In genomic region chr7:83162868-83163267, GRCm38 (mm10) we compare ENCODE assay signal across 18 mouse cellular contexts.
A peak's percentile ranks its signal among the peaks of the same experiment; 100 is the strongest.
DNase-seq lines count a peak whose midpoint lies in the region; ATAC-seq lines count a peak whose summit lies in the region.
"Had no signal": no experiment of that assay in that cellular context is flagged by ENCODE, and none has a peak within 500 bp of the region (broad histone marks: within the 10 kb centered on the region; RNA-seq: fewer than 3 reads in every experiment).

No protein-coding gene starts in this region.

- no peaks in the 10 kb centered on the region for H3K36me3 ChIP-seq in heart, embryonic 12.5 days
- H3K36me3 ChIP-seq in hindbrain, embryonic 11.5 days (ENCODE audit: control insufficient read depth, insufficient read depth, low read length), result no peaks in the 10 kb centered on the region
- H3K36me3 ChIP-seq: embryonic facial prominence, embryonic 10.5 days; embryonic facial prominence, embryonic 12.5 days; forebrain, embryonic 15.5 days had no signal

- peaks cover 14% of the 10 kb centered on the region for H3K4me1 ChIP-seq in heart, embryonic 12.5 days (replicated peaks)
- no peaks in the 10 kb centered on the region for H3K4me1 ChIP-seq in hindbrain, embryonic 11.5 days (replicated peaks; ENCODE audit: control insufficient read depth, insufficient read depth, low read length)
- H3K4me1 ChIP-seq: embryonic facial prominence, embryonic 10.5 days; embryonic facial prominence, embryonic 12.5 days; forebrain, embryonic 13.5 days; forebrain, embryonic 15.5 days had no signal

- H3K4me3 ChIP-seq in heart, embryonic 12.5 days, result no peak overlapping the region
- no peak overlapping the region for H3K4me3 ChIP-seq in hindbrain, embryonic 11.5 days (ENCODE audit: low read depth, low read length)
- H3K4me3 ChIP-seq: embryonic facial prominence, embryonic 10.5 days; embryonic facial prominence, embryonic 12.5 days; forebrain, embryonic 13.5 days; forebrain, embryonic 15.5 days had no signal

- no peak overlapping the region for H3K4me2 ChIP-seq in heart, embryonic 12.5 days
- no peak overlapping the region for H3K4me2 ChIP-seq in hindbrain, embryonic 11.5 days (replicated peaks; ENCODE audit: low read depth, low read length)
- H3K4me2 ChIP-seq: embryonic facial prominence, embryonic 12.5 days; forebrain, embryonic 13.5 days; forebrain, embryonic 15.5 days had no signal

- ATAC-seq in heart, embryonic 12.5 days (ENCODE audit: insufficient number of reproducible peaks, low FRiP score), result no peak
- ATAC-seq in hindbrain, embryonic 11.5 days (ENCODE audit: low FRiP score), result no peak
- ATAC-seq: forebrain, embryonic 13.5 days; forebrain, embryonic 15.5 days had no signal

- H3K27ac ChIP-seq in heart, embryonic 12.5 days (ENCODE audit: poor library complexity, severe bottlenecking), result no peak overlapping the region
- no peak overlapping the region for H3K27ac ChIP-seq in hindbrain, embryonic 11.5 days (ENCODE audit: low read depth, low read length)
- H3K27ac ChIP-seq: embryonic facial prominence, embryonic 10.5 days; embryonic facial prominence, embryonic 12.5 days; forebrain, embryonic 13.5 days; forebrain, embryonic 15.5 days had no signal

- H3K9ac ChIP-seq in heart, embryonic 12.5 days, result no peak overlapping the region
- H3K9ac ChIP-seq in hindbrain, embryonic 11.5 days (ENCODE audit: low read depth, low read length), result no peak overlapping the region
- H3K9ac ChIP-seq: embryonic facial prominence, embryonic 12.5 days; forebrain, embryonic 13.5 days; forebrain, embryonic 15.5 days had no signal

- WGBS in heart, embryonic 12.5 days, result 47% methylated on average over 3 of the region's 3 CpGs
- WGBS in hindbrain, embryonic 11.5 days, result 82% methylated on average over 3 of the region's 3 CpGs

- H3K27me3 ChIP-seq in heart, embryonic 12.5 days (replicated peaks), result no peaks in the 10 kb centered on the region
- no peaks in the 10 kb centered on the region for H3K27me3 ChIP-seq in hindbrain, embryonic 11.5 days (ENCODE audit: control insufficient read depth, insufficient read depth, low read length)
- H3K27me3 ChIP-seq: embryonic facial prominence, embryonic 12.5 days; forebrain, embryonic 13.5 days; forebrain, embryonic 15.5 days had no signal

- H3K9me3 ChIP-seq in heart, embryonic 12.5 days (replicated peaks), result no peaks in the 10 kb centered on the region
- H3K9me3 ChIP-seq in hindbrain, embryonic 11.5 days (ENCODE audit: control insufficient read depth, low read length), result no peaks in the 10 kb centered on the region
- H3K9me3 ChIP-seq: embryonic facial prominence, embryonic 10.5 days; embryonic facial prominence, embryonic 12.5 days; forebrain, embryonic 13.5 days; forebrain, embryonic 15.5 days had no signal

- DNase-seq in heart, adult 11 months, result peak; percentile 61
- DNase-seq in right cerebral cortex, adult 18-20 months, result peak; percentile 13
- no peak for DNase-seq in right cerebral cortex, postnatal 10 days (ENCODE audit: low spot score in 2 of 2)
- peak; percentile 36 for DNase-seq in telencephalon, adult 2 months (ENCODE audit: low read depth, low spot score)
- no peak for DNase-seq in hindbrain, embryonic 11.5 days (ENCODE audit: low spot score)
- DNase-seq: adrenal gland, adult 2 months; adrenal gland, postnatal 10 days; adrenal gland, postnatal 25 days; cerebellum, adult 11-12 months; cerebellum, adult 2 months; cerebellum, adult 9-10 months; cerebellum, postnatal 10 days; cerebellum, postnatal 25 days had no signal

Comparison
In these comparisons a context has a peak if more than half of its experiments do, and no peak if none do; other contexts are left out.
1. DNase-seq: peak in heart, adult 11 months (single experiment), right cerebral cortex, adult 18-20 months (single experiment) and telencephalon, adult 2 months (single experiment); none in right cerebral cortex, postnatal 10 days (0 of 2) and hindbrain, embryonic 11.5 days (single experiment).